Mouse (Mus musculus) neural tube, embryonic 12.5 days (tissue): ENCODE measurements at regions not wholly inside any gene's neighbourhood (a gene's known extent, or its start where the extent isn't known, plus 50 kb on each side); places are given as distances from the start of the nearest gene placed in this dataset.

Experiments used
- ATAC-seq: fragments of 200-750 bp; cut with Nextera tagmentation; 2 replicates; pipeline ENCODE4 v1.8.0; 2017; ENCODE audit warnings: low read depth, mild to moderate bottlenecking, moderate TSS enrichment, moderate library complexity; ENCODE audit not compliant: low FRiP score
- H3K27ac ChIP-seq: fragments of 300-500 bp; sonication (generic); 2 replicates; pipeline ENCODE4 v1.5.1; 2016
- H3K27me3 ChIP-seq: fragments of 300-500 bp; sonication (generic); replicated peaks from 2 replicates; pipeline ENCODE4 v1.6.1; 2016; ENCODE audit warnings: mild to moderate bottlenecking
- H3K36me3 ChIP-seq: fragments of 300-500 bp; sonication (generic); 2 replicates; pipeline ENCODE4 v1.6.1; 2016; ENCODE audit warnings: mild to moderate bottlenecking
- H3K4me1 ChIP-seq: fragments of 300-500 bp; sonication (generic); 2 replicates; pipeline ENCODE4 v1.6.1; 2016
- H3K4me2 ChIP-seq: fragments of 300-500 bp; sonication (generic); replicated peaks from 2 replicates; pipeline ENCODE4 v1.6.1; 2016; ENCODE audit warnings: mild to moderate bottlenecking
- H3K4me3 ChIP-seq: fragments of 300-500 bp; sonication (generic); 2 replicates; pipeline ENCODE4 v1.5.1; 2016
- H3K9ac ChIP-seq: fragments of 300-500 bp; sonication (generic); 2 replicates; pipeline ENCODE4 v1.6.1; 2016; ENCODE audit warnings: mild to moderate bottlenecking
- H3K9me3 ChIP-seq: fragments of 300-500 bp; sonication (generic); 2 replicates; pipeline ENCODE4 v1.6.1; 2016; ENCODE audit warnings: mild to moderate bottlenecking
- WGBS: fragments of 180-500 bp; shearing (Covaris S2); methylation state at CpG from one replicate; pipeline ENCODE4 v1.1.7; 2016; 5-methylcytosine and 5-hydroxymethylcytosine counted together

- no peak for ATAC-seq
- Histone ChIP-seq H3K4me2 (no peak overlapping the region), H3K9ac (no peak overlapping the region), H3K27me3 (no peaks in the 10 kb centered on the region), H3K4me1 (peaks cover 12% of the 10 kb centered on the region; the same call in 1 of the 2 replicates), H3K9me3 (no peaks in the 10 kb centered on the region), H3K4me3 (no peak overlapping the region), H3K27ac (no peak overlapping the region), H3K36me3 (no peaks in the 10 kb centered on the region)
- 67% methylated on average over 4 of the region's 4 CpGs for WGBS
Observed at GRCm38 (mm10) chr11:114404401-114404800, 263.9 kb upstream of the Rpl38 start.

GRCm38 (mm10) chr11:114402556-114403320 lies 265.6 kb upstream of the Rpl38 start:
- no peak overlapping the region for H3K27ac ChIP-seq
- 35% methylated on average over 15 of the region's 15 CpGs for WGBS
- H3K4me3 ChIP-seq = no peak overlapping the region
- H3K4me1 ChIP-seq = peaks cover 12% of the 10 kb centered on the region; the same call in 1 of the 2 replicates
- H3K27me3 ChIP-seq = no peaks in the 10 kb centered on the region
- no peaks in the 10 kb centered on the region for H3K9me3 ChIP-seq
- H3K36me3 ChIP-seq = no peaks in the 10 kb centered on the region
- no peak overlapping the region for H3K9ac ChIP-seq
- no peak for ATAC-seq
- no peak overlapping the region for H3K4me2 ChIP-seq

- peaks cover 12% of the 10 kb centered on the region; the same call in 1 of the 2 replicates for H3K4me1 ChIP-seq
- WGBS = 73% methylated on average over 5 of the region's 5 CpGs
- no peaks in the 10 kb centered on the region for H3K36me3 ChIP-seq
- H3K9ac ChIP-seq = no peak overlapping the region
- no peaks in the 10 kb centered on the region for H3K27me3 ChIP-seq
- no peak overlapping the region for H3K4me2 ChIP-seq
- no peak overlapping the region for H3K27ac ChIP-seq
- no peaks in the 10 kb centered on the region for H3K9me3 ChIP-seq
- no peak for ATAC-seq
- no peak overlapping the region for H3K4me3 ChIP-seq
Observed at GRCm38 (mm10) chr11:114400701-114401100, 267.6 kb upstream of the Rpl38 start.

GRCm38 (mm10) chr11:114392161-114392560 lies 276.2 kb upstream of the Rpl38 start:
- Histone ChIP-seq H3K9ac (no peak overlapping the region), H3K4me2 (no peak overlapping the region), H3K9me3 (no peaks in the 10 kb centered on the region), H3K4me1 (no peaks in the 10 kb centered on the region), H3K4me3 (no peak overlapping the region), H3K36me3 (no peaks in the 10 kb centered on the region), H3K27me3 (no peaks in the 10 kb centered on the region), H3K27ac (no peak overlapping the region)
- no peak for ATAC-seq
- WGBS = 80% methylated on average over 10 of the region's 10 CpGs

GRCm38 (mm10) chr11:114391553-114391952 lies 276.8 kb upstream of the Rpl38 start:
- 77% methylated on average over 6 of the region's 6 CpGs for WGBS
- ATAC-seq = no peak
- Histone ChIP-seq H3K27ac (no peak overlapping the region), H3K9ac (no peak overlapping the region), H3K4me2 (no peak overlapping the region), H3K4me1 (no peaks in the 10 kb centered on the region), H3K9me3 (no peaks in the 10 kb centered on the region), H3K36me3 (no peaks in the 10 kb centered on the region), H3K4me3 (no peak overlapping the region), H3K27me3 (no peaks in the 10 kb centered on the region)

GRCm38 (mm10) chr11:114387091-114387490 lies 281.2 kb upstream of the Rpl38 start:
- Histone ChIP-seq H3K36me3 (no peaks in the 10 kb centered on the region), H3K4me2 (no peak overlapping the region), H3K4me1 (no peaks in the 10 kb centered on the region), H3K27me3 (no peaks in the 10 kb centered on the region), H3K27ac (no peak overlapping the region), H3K9ac (no peak overlapping the region), H3K9me3 (no peaks in the 10 kb centered on the region), H3K4me3 (no peak overlapping the region)
- WGBS = 83% methylated on average over 2 of the region's 2 CpGs
- no peak for ATAC-seq

- H3K4me1 ChIP-seq = peaks cover 19% of the 10 kb centered on the region
- H3K4me2 ChIP-seq = no peak overlapping the region
- no peaks in the 10 kb centered on the region for H3K36me3 ChIP-seq
- no peaks in the 10 kb centered on the region for H3K9me3 ChIP-seq
- H3K27me3 ChIP-seq = no peaks in the 10 kb centered on the region
- H3K4me3 ChIP-seq = no peak overlapping the region
- 53% methylated on average over 8 of the region's 8 CpGs for WGBS
- no peak overlapping the region for H3K27ac ChIP-seq
- ATAC-seq = no peak
- no peak overlapping the region for H3K9ac ChIP-seq
Observed at GRCm38 (mm10) chr11:114379411-114379824, 288.9 kb upstream of the Rpl38 start.

GRCm38 (mm10) chr11:114375921-114376320 lies 292.4 kb upstream of the Rpl38 start:
- Histone ChIP-seq H3K27ac (no peak overlapping the region), H3K27me3 (no peaks in the 10 kb centered on the region), H3K4me1 (peaks cover 19% of the 10 kb centered on the region), H3K9me3 (no peaks in the 10 kb centered on the region), H3K4me3 (no peak overlapping the region), H3K4me2 (no peak overlapping the region), H3K9ac (0 out of 2 replicates have a peak overlapping the region, but pooled peaks have one; percentile 17), H3K36me3 (no peaks in the 10 kb centered on the region)
- 44% methylated on average over 14 of the region's 14 CpGs for WGBS
- ATAC-seq = no peak

- Histone ChIP-seq H3K9ac (no peak overlapping the region), H3K4me3 (no peak overlapping the region), H3K4me1 (peaks cover 4% of the 10 kb centered on the region; the same call in 1 of the 2 replicates), H3K27ac (no peak overlapping the region), H3K4me2 (0 out of 2 replicates have a peak overlapping the region, but pooled peaks have one; percentile 9), H3K36me3 (no peaks in the 10 kb centered on the region), H3K27me3 (no peaks in the 10 kb centered on the region), H3K9me3 (no peaks in the 10 kb centered on the region)
- no peak for ATAC-seq
- 38% methylated on average over 10 of the region's 10 CpGs for WGBS
Observed at GRCm38 (mm10) chr11:114370708-114371107, 297.6 kb upstream of the Rpl38 start.

GRCm38 (mm10) chr11:114367779-114368178 lies 300.5 kb upstream of the Rpl38 start:
- Histone ChIP-seq H3K9me3 (no peaks in the 10 kb centered on the region), H3K27ac (no peak overlapping the region), H3K4me2 (no peak overlapping the region), H3K36me3 (no peaks in the 10 kb centered on the region), H3K9ac (no peak overlapping the region), H3K4me3 (no peak overlapping the region), H3K4me1 (no peaks in the 10 kb centered on the region), H3K27me3 (no peaks in the 10 kb centered on the region)
- WGBS = 88% methylated on average over 8 of the region's 8 CpGs
- ATAC-seq = no peak

- Histone ChIP-seq H3K9me3 (no peaks in the 10 kb centered on the region), H3K4me1 (no peaks in the 10 kb centered on the region), H3K27me3 (no peaks in the 10 kb centered on the region), H3K4me3 (no peak overlapping the region), H3K4me2 (no peak overlapping the region), H3K27ac (no peak overlapping the region), H3K9ac (no peak overlapping the region), H3K36me3 (no peaks in the 10 kb centered on the region)
- 63% methylated on average over 8 of the region's 8 CpGs for WGBS
- no peak for ATAC-seq
Observed at GRCm38 (mm10) chr11:114360946-114361345, 294.1 kb upstream of the Sdk2 start.

GRCm38 (mm10) chr11:114360321-114360720 lies 293.5 kb upstream of the Sdk2 start:
- H3K36me3 ChIP-seq = no peaks in the 10 kb centered on the region
- H3K27me3 ChIP-seq = no peaks in the 10 kb centered on the region
- H3K4me3 ChIP-seq = no peak overlapping the region
- H3K27ac ChIP-seq = no peak overlapping the region
- no peaks in the 10 kb centered on the region for H3K4me1 ChIP-seq
- no peak overlapping the region for H3K4me2 ChIP-seq
- no peaks in the 10 kb centered on the region for H3K9me3 ChIP-seq
- no peak overlapping the region for H3K9ac ChIP-seq
- WGBS = 89% methylated on average over 10 of the region's 10 CpGs
- no peak for ATAC-seq
